Mouse (Mus musculus): ENCODE measurements at regions not wholly inside any gene's neighbourhood (a gene's known extent, or its start where the extent isn't known, plus 50 kb on each side); places are given as distances from the start of the nearest gene placed in this dataset.

DNA sequence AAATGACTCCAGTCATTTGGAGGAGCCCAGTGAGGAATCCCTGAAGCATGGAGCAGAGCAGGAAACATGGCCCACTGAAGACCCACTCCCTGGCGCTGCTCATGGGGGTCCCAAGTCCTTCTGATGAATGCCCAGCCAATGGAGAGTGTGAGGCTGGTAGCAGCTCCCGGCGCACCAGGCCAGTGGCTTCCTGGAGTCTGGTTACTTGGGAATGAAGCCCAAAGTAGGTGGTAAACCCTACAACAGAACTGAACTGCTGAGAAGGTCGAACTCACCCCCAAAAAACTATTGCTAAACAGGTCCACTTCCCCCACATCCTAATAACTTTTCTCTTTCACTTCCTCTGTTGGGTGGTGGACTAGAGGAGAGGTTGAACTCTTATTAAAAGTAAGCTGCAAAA lies 183.3 kb upstream of the Pde3a start:
- TF ChIP-seq ETS1 (IDR thresholded peaks at IDR 0.05; ENCODE audit: low read depth, low read length) (no peak), TAL1 (IDR thresholded peaks at IDR 0.05; ENCODE audit: low read length) (no peak)

Data from MEL (cell line).